Mouse (Mus musculus) MEL (cell line): ENCODE results near the gene Fam120c. TPM values are rescaled to one million over a fixed set of nuclear protein-coding genes. Genes with fewer than 3 reads are reported as not detected.

Experiments
- DNase-seq: peaks from one replicate; pipeline ENCODE4 v3.0.0; 2011; ENCODE audit warnings: low read depth, low spot score
- H3K27ac ChIP-seq: 2 replicates; pipeline ENCODE4 v1.5.1; 2012; ENCODE audit warnings: low read depth, mild to moderate bottlenecking, control low read depth, low read length, moderate library complexity; ENCODE audit not compliant: control insufficient read depth
- H3K27me3 ChIP-seq, 2 experiments: fragments of 150-350 bp in 1 of 2; sonication (generic) in 1 of 2; 2 replicates each; pipeline ENCODE4 v1.6.1; 2012; ENCODE audit warnings: low read length in 2 of 2, mild to moderate bottlenecking in 2 of 2, improper control_type of control experiment in 1 of 2, moderate library complexity in 1 of 2; ENCODE audit not compliant: insufficient read depth in 2 of 2, control insufficient read depth in 1 of 2
- H3K36me3 ChIP-seq, 2 experiments: 2 replicates each; pipeline ENCODE4 v1.6.1; 2012 to 2014; ENCODE audit warnings: low read length in 2 of 2, improper control_type of control experiment in 1 of 2, inconsistent platforms in 1 of 2, mild to moderate bottlenecking in 1 of 2; ENCODE audit not compliant: insufficient read depth in 2 of 2, control insufficient read depth in 1 of 2
- H3K4me1 ChIP-seq, 2 experiments: fragments of 150-350 bp in 1 of 2; sonication (generic) in 1 of 2; 2 replicates each; pipeline ENCODE4 v1.6.1; 2012; ENCODE audit warnings: low read length in 2 of 2, improper control_type of control experiment in 1 of 2, mild to moderate bottlenecking in 1 of 2; ENCODE audit not compliant: insufficient read depth in 2 of 2, control insufficient read depth in 1 of 2
- H3K4me3 ChIP-seq, 2 experiments: fragments of 150-350 bp in 1 of 2; sonication (generic) in 1 of 2; 2 replicates each; pipeline ENCODE4 v1.5.1; 2012; ENCODE audit warnings: low read depth in 2 of 2, low read length in 2 of 2, mild to moderate bottlenecking in 2 of 2, moderate library complexity in 2 of 2, control low read depth in 1 of 2, improper control_type of control experiment in 1 of 2; ENCODE audit not compliant: control insufficient read depth in 1 of 2, insufficient read depth in 1 of 2
- H3K79me2 ChIP-seq: 2 replicates; pipeline ENCODE4 v1.6.1; 2012; ENCODE audit warnings: mild to moderate bottlenecking, low read length, moderate library complexity; ENCODE audit not compliant: control insufficient read depth, poor library complexity, insufficient read depth
- H3K9ac ChIP-seq: 2 replicates; pipeline ENCODE4 v1.6.1; 2012; ENCODE audit warnings: low read depth, mild to moderate bottlenecking, control low read depth, low read length, moderate library complexity; ENCODE audit not compliant: control insufficient read depth, poor library complexity, severe bottlenecking
- H3K9me3 ChIP-seq: fragments of 150-350 bp; sonication (generic); replicated peaks from 2 replicates; pipeline ENCODE4 v1.6.1; 2012; ENCODE audit warnings: mild to moderate bottlenecking, low read length, improper control_type of control experiment, moderate library complexity; ENCODE audit not compliant: insufficient read depth
- CHD1 ChIP-seq: IDR thresholded peaks from 2 replicates; pipeline ENCODE4 v1.6.1; 2012; ENCODE audit warnings: low read depth, mild to moderate bottlenecking, inconsistent platforms, low read length, improper control_type of control experiment
- CHD2 ChIP-seq: IDR thresholded peaks from 2 replicates; pipeline ENCODE4 v1.6.1; 2011; ENCODE audit warnings: low read length, improper control_type of control experiment
- E2F4 ChIP-seq: IDR thresholded peaks from 2 replicates; pipeline ENCODE4 v1.6.1; 2011; ENCODE audit warnings: low read depth, low read length, improper control_type of control experiment, borderline replicate concordance
- ELF1 ChIP-seq: IDR thresholded peaks from 2 replicates; pipeline ENCODE4 v1.6.1; 2014; ENCODE audit warnings: low read depth, mild to moderate bottlenecking, inconsistent platforms, low read length, improper control_type of control experiment, moderate library complexity
- EP300 ChIP-seq, 2 experiments: IDR thresholded peaks; 2 replicates each; pipeline ENCODE4 v1.6.1; 2011; ENCODE audit warnings: improper control_type of control experiment in 2 of 2, low read length in 2 of 2, low read depth in 1 of 2, mild to moderate bottlenecking in 1 of 2
- GATA1 ChIP-seq: IDR thresholded peaks from 2 replicates; pipeline ENCODE4 v1.6.1; 2011; ENCODE audit warnings: low read depth, low read length, improper control_type of control experiment
- JUND ChIP-seq: IDR thresholded peaks from 2 replicates; pipeline ENCODE4 v1.6.1; 2011; ENCODE audit warnings: low read depth, mild to moderate bottlenecking, improper control_type of control experiment, low read length
- MEF2A ChIP-seq: IDR thresholded peaks from 2 replicates; pipeline ENCODE4 v1.6.1; 2014; ENCODE audit warnings: low read depth, mild to moderate bottlenecking, inconsistent platforms, low read length, improper control_type of control experiment; ENCODE audit not compliant: poor library complexity, insufficient replicate concordance, severe bottlenecking; ENCODE audit errors: extremely low read depth
- MYC ChIP-seq: IDR thresholded peaks from 2 replicates; pipeline ENCODE4 v1.6.1; 2011; ENCODE audit warnings: low read depth, mild to moderate bottlenecking, low read length, improper control_type of control experiment, moderate library complexity
- NELFE ChIP-seq: IDR thresholded peaks from 2 replicates; pipeline ENCODE4 v1.6.1; 2011; ENCODE audit warnings: low read depth, low read length, improper control_type of control experiment
- POLR2A ChIP-seq, 2 experiments: IDR thresholded peaks; 2 replicates each; pipeline ENCODE4 v1.6.1; 2011 to 2012; ENCODE audit warnings: low read length in 2 of 2, mild to moderate bottlenecking in 2 of 2, control low read depth in 1 of 2, improper control_type of control experiment in 1 of 2, low read depth in 1 of 2, moderate library complexity in 1 of 2; ENCODE audit not compliant: control insufficient read depth in 1 of 2, insufficient read depth in 1 of 2, poor library complexity in 1 of 2
- POLR2AphosphoS2 ChIP-seq: IDR thresholded peaks from 2 replicates; pipeline ENCODE4 v1.6.1; 2011; ENCODE audit warnings: low read length, improper control_type of control experiment
- POLR2AphosphoS5 ChIP-seq: IDR thresholded peaks from 2 replicates; pipeline ENCODE4 v1.6.1; 2012; ENCODE audit warnings: low read depth, borderline replicate concordance, mild to moderate bottlenecking, inconsistent platforms, low read length, moderate library complexity, mixed read lengths
- RCOR1 ChIP-seq: IDR thresholded peaks from 2 replicates; pipeline ENCODE4 v1.6.1; 2012; ENCODE audit warnings: low read depth, mild to moderate bottlenecking, inconsistent platforms, low read length, improper control_type of control experiment
- SIN3A ChIP-seq: IDR thresholded peaks from 2 replicates; pipeline ENCODE4 v1.6.1; 2012; ENCODE audit warnings: low read length, improper control_type of control experiment, inconsistent platforms
- TBP ChIP-seq: IDR thresholded peaks from 2 replicates; pipeline ENCODE4 v1.8.0; 2011; ENCODE audit warnings: low read depth, low read length, improper control_type of control experiment
- TCF12 ChIP-seq: IDR thresholded peaks from 2 replicates; pipeline ENCODE4 v1.6.1; 2014; ENCODE audit warnings: low read depth, mild to moderate bottlenecking, inconsistent platforms, low read length, improper control_type of control experiment, moderate library complexity
- UBTF ChIP-seq: IDR thresholded peaks from 2 replicates; pipeline ENCODE4 v1.6.1; 2012; ENCODE audit warnings: low read depth, mild to moderate bottlenecking, inconsistent platforms, low read length, improper control_type of control experiment, moderate library complexity, borderline replicate concordance; ENCODE audit not compliant: insufficient read depth
- USF1 ChIP-seq: IDR thresholded peaks from 2 replicates; pipeline ENCODE4 v1.6.1; 2014; ENCODE audit warnings: low read depth, mild to moderate bottlenecking, inconsistent platforms, low read length, improper control_type of control experiment, moderate library complexity
- USF2 ChIP-seq, 2 experiments: IDR thresholded peaks; 2 replicates each; pipeline ENCODE4 v1.6.1; 2011 to 2012; ENCODE audit warnings: improper control_type of control experiment in 2 of 2, low read length in 2 of 2, borderline replicate concordance in 1 of 2, inconsistent platforms in 1 of 2, low read depth in 1 of 2, mild to moderate bottlenecking in 1 of 2; ENCODE audit not compliant: insufficient read depth in 1 of 2
- ZC3H11A ChIP-seq: IDR thresholded peaks from 2 replicates; pipeline ENCODE4 v1.6.1; 2012; ENCODE audit warnings: low read depth, mild to moderate bottlenecking, inconsistent platforms, low read length, improper control_type of control experiment
- ZNF384 ChIP-seq: IDR thresholded peaks from 2 replicates; pipeline ENCODE4 v1.6.1; 2012; ENCODE audit warnings: low read depth, mild to moderate bottlenecking, inconsistent platforms, low read length, improper control_type of control experiment
- polyA plus RNA-seq, 2 experiments: library from polyadenylated mRNA; stranded (reverse) in 1 of 2; unstranded in 1 of 2; fragments of >175 nt in 1 of 2; fragments of >200 nt in 1 of 2; gene quantifications; 2 replicates each; pipeline versions ENCODE4 v1.2.1 to v1.2.4; 2012; ENCODE audit warnings: low replicate concordance in 2 of 2, low read depth in 1 of 2; ENCODE audit not compliant: insufficient read length in 2 of 2, insufficient read depth in 1 of 2, missing spikeins in 1 of 2
- total RNA-seq: library from RNA; depleted of rRNA; stranded (reverse); fragments of 300-350 nt; gene quantifications from 2 replicates; pipeline ENCODE4 v1.2.3, GENCODE M21; 2012

Fam120c gene
- total and polyA plus RNA-seq, 3 experiments = 7.6 to 35.3 (median 12.5) TPM

DNA sequence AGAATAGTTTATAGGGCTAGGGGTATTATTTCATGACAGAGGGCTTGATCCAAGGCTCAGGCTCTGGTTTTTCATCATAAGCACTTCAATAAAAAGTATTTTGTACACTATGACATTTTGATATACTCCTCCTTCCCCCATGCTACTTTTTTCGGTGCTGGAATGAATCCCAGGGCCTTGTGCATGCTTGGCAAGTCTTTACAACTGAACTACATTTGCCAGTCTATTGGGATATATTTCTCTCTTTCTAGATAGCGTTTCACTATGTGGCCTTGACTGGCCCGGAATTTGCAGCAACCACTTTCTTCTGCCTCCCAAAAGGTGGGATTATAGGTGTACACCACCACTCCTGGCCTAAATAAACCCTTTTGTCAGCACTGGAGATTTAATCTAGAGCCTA is 169.1 kb downstream of the Fam120c start:
- H3K36me3 ChIP-seq = peaks cover 0 to 22% of the 10 kb centered on the region in 2 experiments; a peak in 2 of 4 replicates
- H3K27ac ChIP-seq = no peak overlapping the region
- no peaks in the 10 kb centered on the region for H3K27me3 ChIP-seq
- H3K79me2 ChIP-seq = no peaks in the 10 kb centered on the region
- TF ChIP-seq POLR2A (IDR thresholded peaks at IDR 0.05; ENCODE audit: control insufficient read depth in 1 of 2, insufficient read depth in 1 of 2, low read depth in 1 of 2, low read length in 2 of 2, poor library complexity in 1 of 2) (no peak), SIN3A (no peak), UBTF (no peak), JUND (no peak), MYC (no peak), USF1 (no peak), TCF12 (no peak), USF2 (IDR thresholded peaks at IDR 0.05; ENCODE audit: borderline replicate concordance in 1 of 2, insufficient read depth in 1 of 2, low read depth in 1 of 2, low read length in 2 of 2) (no peak), TBP (no peak), RCOR1 (no peak), POLR2AphosphoS2 (no peak), MEF2A (no peak), EP300 (IDR thresholded peaks at IDR 0.05; ENCODE audit: low read depth in 1 of 2, low read length in 2 of 2) (no peak), POLR2AphosphoS5 (no peak), CHD2 (no peak), NELFE (no peak), ELF1 (no peak), CHD1 (no peak)
- H3K4me1 ChIP-seq = peaks cover 9 to 13% of the 10 kb centered on the region in 2 experiments
- H3K4me3 ChIP-seq = no peak overlapping the region
- no peaks in the 10 kb centered on the region for H3K9me3 ChIP-seq
- no peak for DNase-seq
- H3K9ac ChIP-seq = no peak overlapping the region

DNA sequence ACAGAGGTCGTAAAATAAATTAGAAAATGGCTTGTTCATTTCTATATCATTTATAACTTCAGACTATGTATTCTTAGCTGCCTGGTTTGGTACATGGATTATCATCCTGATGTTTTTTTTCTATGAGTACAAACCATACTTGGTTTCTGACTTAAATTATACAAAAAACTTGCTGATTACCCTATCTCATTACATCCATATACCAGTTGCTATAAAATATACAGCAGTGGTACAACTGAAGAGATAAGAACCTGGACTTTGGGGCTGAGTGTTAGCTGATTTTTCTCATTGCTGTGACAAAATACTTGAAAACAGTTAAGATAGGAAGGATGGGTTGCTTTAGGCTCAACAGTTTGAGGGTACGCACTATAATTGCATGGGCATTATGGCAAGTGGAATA is 169.7 kb downstream of the Fam120c start:
- no peaks in the 10 kb centered on the region for H3K27me3 ChIP-seq
- no peak overlapping the region for H3K4me3 ChIP-seq
- TF ChIP-seq TCF12 (peak; percentile 20; the same call in 1 of the 2 replicates), ZC3H11A (no peak), RCOR1 (no peak), UBTF (no peak), EP300 (IDR thresholded peaks at IDR 0.05; ENCODE audit: low read depth in 1 of 2, low read length in 2 of 2) (peak; percentile 43 to 70; a peak in 3 of 4 replicates), GATA1 (peak; percentile 65), E2F4 (no peak), ZNF384 (peak; percentile 58)
- no peaks in the 10 kb centered on the region for H3K79me2 ChIP-seq
- no peaks in the 10 kb centered on the region for H3K9me3 ChIP-seq
- H3K36me3 ChIP-seq = peaks cover 0 to 22% of the 10 kb centered on the region in 2 experiments; a peak in 2 of 4 replicates
- H3K27ac ChIP-seq = no peak overlapping the region
- no peak overlapping the region for H3K9ac ChIP-seq
- peak; percentile 25 for DNase-seq
- peaks cover 11 to 14% of the 10 kb centered on the region in 2 experiments for H3K4me1 ChIP-seq
